Comparison of ENCODE assay signal across 32 mouse cellular contexts in the genomic region with DNA sequence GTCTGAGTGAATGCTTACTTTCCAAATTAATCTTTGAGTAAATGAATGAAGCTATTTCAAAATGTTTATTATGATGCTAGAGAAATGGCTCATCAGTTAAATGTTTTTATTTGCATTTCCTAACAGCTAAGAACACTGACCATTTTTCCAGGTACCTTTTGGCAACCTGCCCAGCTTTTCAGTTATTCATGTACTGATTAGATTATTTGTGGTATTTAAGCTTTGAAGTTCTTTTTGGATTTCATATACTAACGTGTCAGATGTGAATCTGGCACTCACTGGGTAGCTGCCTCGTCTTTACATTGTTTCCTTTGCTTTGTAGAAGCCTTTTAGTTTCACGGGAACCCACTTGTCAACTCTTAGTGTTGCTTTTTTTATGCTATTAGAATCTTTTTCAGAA.
"Had no signal": no experiment of that assay in that cellular context is flagged by ENCODE, and none has a peak within 500 bp of the region (broad histone marks: within the 10 kb centered on the region; RNA-seq: fewer than 3 reads in every experiment).

No protein-coding gene starts in this region.

- H3K27me3 ChIP-seq: limb, embryonic 12.5 days; limb, embryonic 13.5 days; limb, embryonic 15.5 days; liver, embryonic 12.5 days; liver, embryonic 13.5 days; liver, embryonic 15.5 days; lung, embryonic 15.5 days; midbrain, embryonic 12.5 days; midbrain, embryonic 13.5 days; midbrain, embryonic 15.5 days; neural tube, embryonic 12.5 days had no signal

- H3K4me3 ChIP-seq: limb, embryonic 10.5 days; limb, embryonic 12.5 days; limb, embryonic 13.5 days; limb, embryonic 15.5 days; liver, embryonic 12.5 days; liver, embryonic 13.5 days; liver, embryonic 15.5 days; lung, embryonic 15.5 days; megakaryocyte, embryonic 14.5 days; midbrain, embryonic 10.5 days; midbrain, embryonic 12.5 days; midbrain, embryonic 13.5 days; midbrain, embryonic 15.5 days; myocyte; neural tube, embryonic 12.5 days had no signal

- H3K9me3 ChIP-seq: limb, embryonic 10.5 days; limb, embryonic 13.5 days; limb, embryonic 15.5 days; liver, embryonic 12.5 days; liver, embryonic 13.5 days; liver, embryonic 15.5 days; lung, embryonic 15.5 days; midbrain, embryonic 10.5 days; midbrain, embryonic 12.5 days; midbrain, embryonic 15.5 days; neural tube, embryonic 12.5 days had no signal

- DNase-seq: left cerebral cortex, postnatal 4 days; liver; liver, embryonic 13.5 days; liver, postnatal 0 days; lung, adult 18-20 months; lung, adult 2 months; lung, embryonic 14.5 days; lung, postnatal 10 days; lung, postnatal 14 days; lung, postnatal 36 days; lung, postnatal 4 days; midbrain, embryonic 14.5 days had no signal

- ATAC-seq: liver, embryonic 12.5 days; liver, postnatal 0 days; lung, postnatal 0 days; midbrain, embryonic 13.5 days; midbrain, embryonic 15.5 days; midbrain, embryonic 16.5 days had no signal

- H3K4me1 ChIP-seq: liver, embryonic 12.5 days; liver, embryonic 13.5 days; liver, embryonic 15.5 days; megakaryocyte, embryonic 14.5 days; midbrain, embryonic 13.5 days; midbrain, embryonic 15.5 days; neural tube, embryonic 12.5 days had no signal

- H3K9ac ChIP-seq: limb, embryonic 12.5 days; limb, embryonic 13.5 days; limb, embryonic 15.5 days; liver, embryonic 12.5 days; liver, embryonic 13.5 days; liver, embryonic 14.5 days; liver, embryonic 15.5 days; liver, postnatal 0 days; lung, embryonic 14.5 days; lung, embryonic 15.5 days; midbrain, embryonic 12.5 days; midbrain, embryonic 13.5 days; midbrain, embryonic 15.5 days; neural tube, embryonic 12.5 days had no signal

- H3K4me2 ChIP-seq: limb, embryonic 12.5 days; limb, embryonic 13.5 days; limb, embryonic 15.5 days; liver, embryonic 11.5 days; liver, embryonic 12.5 days; liver, embryonic 13.5 days; liver, embryonic 15.5 days; lung, embryonic 14.5 days; lung, embryonic 15.5 days; midbrain, embryonic 11.5 days; midbrain, embryonic 12.5 days; midbrain, embryonic 13.5 days; midbrain, embryonic 15.5 days; neural tube, embryonic 12.5 days had no signal

- H3K27ac ChIP-seq: limb, embryonic 10.5 days; limb, embryonic 12.5 days; limb, embryonic 13.5 days; limb, embryonic 15.5 days; liver, embryonic 12.5 days; liver, embryonic 13.5 days; liver, embryonic 14.5 days; liver, embryonic 15.5 days; lung, embryonic 15.5 days; macrophage; midbrain, embryonic 10.5 days; midbrain, embryonic 12.5 days; midbrain, embryonic 13.5 days; midbrain, embryonic 15.5 days; neural tube, embryonic 12.5 days had no signal

- H3K36me3 ChIP-seq: limb, embryonic 10.5 days; limb, embryonic 12.5 days; limb, embryonic 13.5 days; limb, embryonic 15.5 days; liver, embryonic 12.5 days; liver, embryonic 13.5 days; liver, embryonic 15.5 days; lung, embryonic 15.5 days; midbrain, embryonic 10.5 days; midbrain, embryonic 12.5 days; midbrain, embryonic 13.5 days; midbrain, embryonic 15.5 days; neural tube, embryonic 12.5 days had no signal
